In the genomic region with DNA sequence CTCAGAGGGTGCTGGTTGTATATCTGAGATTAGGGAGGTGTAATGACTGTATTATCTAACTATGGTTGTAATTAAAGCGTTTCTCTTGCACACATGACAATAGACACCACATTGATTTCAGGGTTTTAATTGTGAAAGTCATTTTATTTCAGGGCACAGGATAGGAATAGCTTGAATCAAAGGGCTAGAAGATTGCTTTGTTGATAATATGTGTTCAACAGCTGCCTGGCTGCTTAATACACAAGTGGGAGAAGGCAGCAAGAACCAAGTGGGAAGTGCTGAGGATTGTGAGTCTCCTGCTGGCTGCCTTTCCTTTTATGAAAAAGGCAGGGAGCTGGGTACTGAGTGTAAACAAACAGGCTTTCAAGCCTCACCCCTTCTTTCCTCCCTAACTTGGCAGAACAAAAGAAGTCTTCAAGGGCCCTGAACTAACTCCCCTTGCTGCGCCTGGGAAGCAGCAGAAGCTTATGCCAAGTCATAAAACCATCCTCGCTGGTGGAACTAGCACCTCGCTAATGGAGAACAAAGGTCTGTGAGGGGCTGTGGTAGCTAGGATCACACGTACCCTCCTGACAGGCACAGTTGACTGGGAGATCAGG, we compare ENCODE assay signal across 9 mouse cellular contexts.
DNase-seq lines count a peak whose midpoint lies in the region; ATAC-seq lines count a peak whose summit lies in the region.
"Had no signal": no experiment of that assay in that cellular context is flagged by ENCODE, and none has a peak within 500 bp of the region (broad histone marks: within the 10 kb centered on the region; RNA-seq: fewer than 3 reads in every experiment).

No protein-coding gene starts in this region.

- peak; percentile 92 for DNase-seq in heart, adult 11 months
- DNase-seq in heart, postnatal 4 days = no peak
- DNase-seq in forebrain, embryonic 10.5 days (ENCODE audit: extremely low spot score, low spot score) = peak; percentile 54
- peak; percentile 25 for DNase-seq in kidney, postnatal 14 days
- DNase-seq in adrenal gland, postnatal 10 days = no peak
- no peak for DNase-seq in layer of hippocampus, adult 11-12 months (ENCODE audit: low spot score)
- no peak for DNase-seq in adrenal gland, postnatal 36 days

- no peak overlapping the region for H3K9ac ChIP-seq in midbrain, embryonic 16.5 days (ENCODE audit: low read depth, low read length)

- peaks cover 80% of the 10 kb centered on the region for H3K27me3 ChIP-seq in forebrain, embryonic 10.5 days (ENCODE audit: poor library complexity, severe bottlenecking)
- peaks cover 3% of the 10 kb centered on the region for H3K27me3 ChIP-seq in midbrain, embryonic 16.5 days (ENCODE audit: control insufficient read depth, insufficient read depth, low read depth, low read length)

- H3K36me3 ChIP-seq in forebrain, embryonic 10.5 days (replicated peaks) = no peaks in the 10 kb centered on the region
- H3K36me3 ChIP-seq in midbrain, embryonic 16.5 days (ENCODE audit: control insufficient read depth, insufficient read depth, low read length) = no peaks in the 10 kb centered on the region

- H3K9me3 ChIP-seq in forebrain, embryonic 10.5 days = no peaks in the 10 kb centered on the region
- no peaks in the 10 kb centered on the region for H3K9me3 ChIP-seq in midbrain, embryonic 16.5 days (replicated peaks; ENCODE audit: control insufficient read depth, low read length, poor library complexity, severe bottlenecking)

- no peak overlapping the region; the same call in 1 of the 2 replicates for H3K4me2 ChIP-seq in midbrain, embryonic 16.5 days (ENCODE audit: low read length)

- peak; percentile 32; the same call in 1 of the 2 replicates for ATAC-seq in midbrain, embryonic 16.5 days

- H3K27ac ChIP-seq in forebrain, embryonic 10.5 days = peak overlapping the region; percentile 78
- H3K27ac ChIP-seq in midbrain, embryonic 16.5 days (ENCODE audit: low read length) = peak overlapping the region; percentile 60; the same call in 1 of the 2 replicates

- H3K4me3 ChIP-seq in forebrain, embryonic 10.5 days = peak overlapping the region; percentile 13; the same call in 1 of the 2 replicates
- H3K4me3 ChIP-seq in midbrain, embryonic 16.5 days (ENCODE audit: low read depth, low read length) = no peak overlapping the region
- H3K4me3 ChIP-seq: erythroblast, embryonic 14.5 days had no signal

- WGBS in forebrain, embryonic 10.5 days = 3% methylated on average over 5 of the region's 5 CpGs
- WGBS in midbrain, embryonic 16.5 days = 4% methylated on average over 5 of the region's 5 CpGs

- peaks cover 31% of the 10 kb centered on the region for H3K4me1 ChIP-seq in forebrain, embryonic 10.5 days
- H3K4me1 ChIP-seq in midbrain, embryonic 16.5 days (ENCODE audit: control insufficient read depth, insufficient read depth, low read length) = peaks cover 9% of the 10 kb centered on the region

Comparison
In these comparisons a context has a peak if more than half of its experiments do, and no peak if none do; other contexts are left out.
1. DNase-seq: peak in heart, adult 11 months (single experiment), forebrain, embryonic 10.5 days (single experiment) and kidney, postnatal 14 days (single experiment); none in heart, postnatal 4 days (single experiment), adrenal gland, postnatal 10 days (single experiment), layer of hippocampus, adult 11-12 months (single experiment) and adrenal gland, postnatal 36 days (0 of 2).